Mouse (Mus musculus): Measurements from ENCODE around the gene Hap1.

- TF ChIP-seq POLR2A (IDR thresholded peaks at IDR 0.05; ENCODE audit: insufficient read depth, low read depth, low read length) = no peak
- no peak for TF ChIP-seq CTCF (IDR thresholded peaks at IDR 0.05)
- TF ChIP-seq EP300 (IDR thresholded peaks at IDR 0.05; ENCODE audit: insufficient read depth, low read depth, low read length) = no peak
These were observed 48.0 kb downstream of the Hap1 start for GRCm38 (mm10) chr11:100307900-100308299.
